In the genomic region with DNA sequence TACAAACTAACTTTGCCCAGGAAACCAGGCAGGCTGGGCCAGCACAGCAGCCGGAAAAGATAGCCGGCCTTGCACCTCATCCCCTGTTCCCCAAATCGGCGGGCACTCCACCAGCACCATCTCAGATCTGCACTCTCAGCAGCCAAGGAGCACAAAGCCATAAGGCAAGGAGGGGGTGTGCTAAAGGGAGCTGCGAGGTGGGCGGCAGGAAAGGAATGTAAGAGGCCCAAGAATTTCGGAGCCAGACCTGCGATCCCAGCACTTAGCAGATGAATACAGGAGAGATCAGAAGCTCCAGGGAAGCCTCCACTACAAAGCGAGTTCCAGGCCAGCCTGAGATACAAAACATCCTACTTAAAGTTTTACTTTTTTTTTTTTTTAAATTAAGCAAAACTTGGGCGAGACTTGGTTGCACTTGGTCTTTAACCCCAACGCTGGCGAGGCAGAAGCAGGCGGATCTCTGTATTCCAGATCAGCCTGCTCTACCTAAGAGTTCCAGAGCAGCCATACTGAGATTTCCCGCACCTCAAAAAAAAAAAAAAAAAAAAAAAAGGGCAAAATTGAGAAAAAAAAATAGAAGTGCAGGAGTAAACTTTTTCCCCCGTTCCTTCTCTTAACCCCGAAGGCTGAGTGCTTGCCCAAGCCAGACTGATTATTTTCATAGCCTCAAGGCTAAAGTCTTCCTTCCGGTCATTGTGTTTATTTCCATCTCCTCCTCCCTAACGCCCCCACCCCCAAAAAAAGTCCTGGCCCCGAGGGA, we compare ENCODE assay signal across 7 mouse cellular contexts. TPM values are rescaled to one million over a fixed set of nuclear protein-coding genes. Genes with fewer than 3 reads are reported as not detected.
DNase-seq lines count a peak whose midpoint lies in the region; ATAC-seq and TF ChIP-seq lines count a peak whose summit lies in the region.

No protein-coding gene starts in this region.

- ATAC-seq in heart, embryonic 16.5 days (replicated peaks; ENCODE audit: extremely low read depth, insufficient read depth, low FRiP score), result no peak

- H3K27ac ChIP-seq in embryonic facial prominence, embryonic 10.5 days (replicated peaks), result peak overlapping the region; percentile 100
- H3K27ac ChIP-seq in heart, embryonic 16.5 days (ENCODE audit: low read length), result peak overlapping the region; percentile 100
- H3K27ac ChIP-seq in thymus, adult 2 months (ENCODE audit: control insufficient read depth, insufficient read depth, low read length), result peak overlapping the region; percentile 54; the same call in 1 of the 2 replicates

- H3K4me1 ChIP-seq in E14TG2a.4 (replicated peaks; ENCODE audit: low read depth, low read length), result peaks cover 69% of the 10 kb centered on the region
- H3K4me1 ChIP-seq in embryonic facial prominence, embryonic 10.5 days, result peaks cover 37% of the 10 kb centered on the region
- H3K4me1 ChIP-seq in heart, embryonic 16.5 days (ENCODE audit: control insufficient read depth, insufficient read depth, low read length), result peaks cover 30% of the 10 kb centered on the region
- H3K4me1 ChIP-seq in thymus, adult 2 months (replicated peaks; ENCODE audit: control insufficient read depth, insufficient read depth, low read length), result peaks cover 20% of the 10 kb centered on the region

- 5% methylated on average over 19 of the region's 19 CpGs for WGBS in embryonic facial prominence, embryonic 10.5 days
- 4% methylated on average over 19 of the region's 19 CpGs for WGBS in heart, embryonic 16.5 days
- WGBS in thymus, adult 2 months, result 11% methylated on average over 19 of the region's 19 CpGs

- peak overlapping the region; percentile 100 for H3K9ac ChIP-seq in heart, embryonic 16.5 days (ENCODE audit: low read length)

- no peak for TF ChIP-seq CTCF in E14TG2a.4 (conservative IDR thresholded peaks at IDR 0.05; ENCODE audit: low read length)
- no peak for TF ChIP-seq CTCF in thymus, adult 2 months (IDR thresholded peaks at IDR 0.05; ENCODE audit: borderline replicate concordance, control insufficient read depth, extremely low read depth, insufficient read depth, low read length, poor library complexity)

- H3K27me3 ChIP-seq in E14TG2a.4 (ENCODE audit: insufficient read depth, low read length), result no peaks in the 10 kb centered on the region
- no peaks in the 10 kb centered on the region for H3K27me3 ChIP-seq in embryonic facial prominence, embryonic 10.5 days (replicated peaks; ENCODE audit: low read depth, poor library complexity, severe bottlenecking)
- no peaks in the 10 kb centered on the region for H3K27me3 ChIP-seq in heart, embryonic 16.5 days (ENCODE audit: control insufficient read depth, insufficient read depth, low read length)
- no peaks in the 10 kb centered on the region for H3K27me3 ChIP-seq in thymus, adult 2 months (ENCODE audit: control insufficient read depth, insufficient read depth, low read length)

- H3K4me3 ChIP-seq in E14TG2a.4 (replicated peaks; ENCODE audit: low read length), result peak overlapping the region; percentile 97
- peak overlapping the region; percentile 89 for H3K4me3 ChIP-seq in embryonic facial prominence, embryonic 10.5 days
- peak overlapping the region; percentile 94 for H3K4me3 ChIP-seq in heart, embryonic 16.5 days (ENCODE audit: low read length)
- H3K4me3 ChIP-seq in thymus, adult 2 months (ENCODE audit: control insufficient read depth, insufficient read depth, low read length), result peak overlapping the region; percentile 79

- H3K36me3 ChIP-seq in E14TG2a.4 (ENCODE audit: insufficient read depth, low read length), result peaks cover 36% of the 10 kb centered on the region
- peaks cover 43% of the 10 kb centered on the region for H3K36me3 ChIP-seq in embryonic facial prominence, embryonic 10.5 days (replicated peaks)
- peaks cover 23% of the 10 kb centered on the region for H3K36me3 ChIP-seq in heart, embryonic 16.5 days (ENCODE audit: control insufficient read depth, insufficient read depth)
- 0 out of 2 replicates have a peak, but pooled peaks cover 3% of the 10 kb centered on the region for H3K36me3 ChIP-seq in thymus, adult 2 months (ENCODE audit: control insufficient read depth, insufficient read depth, low read length)

- DNase-seq in B cell, adult 2 months, result peak; percentile 7 to 9
- DNase-seq in embryonic facial prominence, embryonic 10.5 days (ENCODE audit: low spot score), result peak; percentile 62
- DNase-seq in layer of hippocampus, adult 8-10 months (ENCODE audit: low spot score in 2 of 2), result peak; percentile 28 to 46
- DNase-seq in mesoderm, embryonic 11.5 days (ENCODE audit: low read depth, low spot score), result peak; percentile 62
- DNase-seq in thymus, adult 2 months, result peak; percentile 18

- H3K9me3 ChIP-seq in E14TG2a.4 (ENCODE audit: low read length), result no peaks in the 10 kb centered on the region
- no peaks in the 10 kb centered on the region for H3K9me3 ChIP-seq in embryonic facial prominence, embryonic 10.5 days
- no peaks in the 10 kb centered on the region for H3K9me3 ChIP-seq in heart, embryonic 16.5 days (replicated peaks; ENCODE audit: control insufficient read depth, low read length)

- peak overlapping the region; percentile 82 for H3K4me2 ChIP-seq in heart, embryonic 16.5 days (ENCODE audit: low read depth, low read length)

- TF ChIP-seq POLR2A in thymus, adult 2 months (IDR thresholded peaks at IDR 0.05; ENCODE audit: control insufficient read depth, extremely low read depth, insufficient read depth, low read length, poor library complexity), result no peak; the same call in 1 of the 2 replicates

RNA-seq across cellular contexts. Expression of a gene that starts 1.7 kb away (rescaled TPM):
- 200 and 207 TPM in 2 replicates for polyA plus RNA-seq in embryonic facial prominence, embryonic 10.5 days (2016; fragmentation: Nextera tagmentation; extraction: Ambion mirVana)
- polyA plus RNA-seq in heart, embryonic 16.5 days (2015; fragmentation: Nextera tagmentation; extraction: Ambion mirVana), result 116 and 132 TPM in 2 replicates
- 100 to 1,000 TPM; 200 to 239 (median 224) TPM for total RNA-seq in layer of hippocampus, adult 8-10 months (2022)
- polyA plus RNA-seq in thymus, adult 2 months (2012; rRNA removed), result 131 and 136 TPM in 2 replicates

Comparison
In these comparisons a context has a peak if more than half of its experiments do, and no peak if none do; other contexts are left out.
1. DNase-seq: peak in every context shown above with its lines; median percentile 62 in embryonic facial prominence, embryonic 10.5 days; 62 in mesoderm, embryonic 11.5 days; 37 in layer of hippocampus, adult 8-10 months; 18 in thymus, adult 2 months; 8 in B cell, adult 2 months.